Mouse (Mus musculus) urinary bladder, adult 2 months (tissue): Measurements from ENCODE around the gene Tmub1. TPM values are rescaled to one million over a fixed set of nuclear protein-coding genes. Genes with fewer than 3 reads are reported as not detected.
"Not testable (repeated sequence)": the region's sequence is repeated elsewhere in the genome, so short reads cannot be mapped to it uniquely, and the experiment has no call there.

Experiments used
- DNase-seq: peaks from one replicate; pipeline ENCODE4 v3.0.0; 2022; ENCODE audit warnings: low spot score
- polyA plus RNA-seq: library from polyadenylated mRNA; depleted of rRNA; stranded (reverse); fragments of >200 nt; gene quantifications from 2 replicates; pipeline ENCODE4 v1.2.3, GENCODE M21; 2012

Gene Tmub1
- polyA plus RNA-seq, 1 experiment, result 24.5 TPM

GRCm38 (mm10) chr5:24424004-24424781 lies 23.5 kb downstream of the Tmub1 start:
- no peak for DNase-seq

GRCm38 (mm10) chr5:24423129-24424003 lies 24.3 kb downstream of the Tmub1 start, which contains the start of the genes Cdk5 and Slc4a2:
Gene Cdk5, minus strand, starts transcription at chr5:24423530.
Gene Slc4a2, plus strand, starts transcription at chr5:24423837.
- peak; percentile 84 for DNase-seq

GRCm38 (mm10) chr5:24420381-24420780 lies 27.3 kb downstream of the Tmub1 start:
- DNase-seq, result no peak

DNA sequence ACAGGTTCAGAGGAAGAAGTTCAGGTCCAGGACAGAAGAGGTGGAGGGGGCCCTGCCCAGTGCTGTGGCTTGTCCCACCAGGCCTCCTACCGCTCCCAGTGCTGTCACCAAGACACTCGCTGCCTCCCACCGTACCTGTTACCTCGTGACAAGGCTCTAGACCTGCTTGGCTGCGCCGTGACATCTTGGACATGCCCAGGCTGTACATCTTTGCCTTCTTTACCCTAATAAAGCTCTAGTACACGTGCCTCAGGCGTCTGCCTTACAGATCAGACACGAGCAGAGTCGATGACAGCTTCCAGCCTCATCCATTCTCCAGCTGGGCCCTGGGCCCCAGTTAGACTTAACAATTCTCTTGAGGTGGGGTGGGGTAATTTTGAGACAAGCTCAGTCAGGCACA lies 30.1 kb downstream of the Tmub1 start:
- no peak for DNase-seq

GRCm38 (mm10) chr5:24416222-24416736 lies 31.4 kb downstream of the Tmub1 start:
- no peak for DNase-seq

- no peak for DNase-seq
Measured at GRCm38 (mm10) chr5:24413938-24414337, 33.7 kb downstream of the Tmub1 start.

GRCm38 (mm10) chr5:24413042-24413693 lies 34.5 kb downstream of the Tmub1 start, which contains the start of gene Asic3:
Gene Asic3, plus strand, starts transcription at chr5:24413392.
- no peak for DNase-seq

DNA sequence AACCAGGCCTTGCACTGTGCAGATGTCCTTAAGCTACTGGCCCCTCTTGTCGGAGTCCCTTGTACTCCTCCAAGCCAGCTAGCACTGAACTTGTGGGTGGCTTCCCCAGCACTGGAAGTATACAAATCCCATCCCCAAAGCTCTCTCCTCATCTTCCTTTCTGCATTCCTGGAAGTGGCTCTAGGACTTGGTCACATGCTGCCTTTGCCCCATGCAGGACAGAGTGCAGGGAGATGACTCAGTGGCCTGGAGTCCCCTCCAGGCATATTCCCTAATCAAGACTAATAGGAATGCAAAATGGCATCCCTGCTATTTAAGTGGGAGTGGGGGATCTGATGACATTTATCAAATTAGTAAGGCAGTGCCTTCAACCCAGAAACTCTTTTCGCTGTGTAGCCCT lies 35.6 kb downstream of the Tmub1 start:
- no peak for DNase-seq

DNA sequence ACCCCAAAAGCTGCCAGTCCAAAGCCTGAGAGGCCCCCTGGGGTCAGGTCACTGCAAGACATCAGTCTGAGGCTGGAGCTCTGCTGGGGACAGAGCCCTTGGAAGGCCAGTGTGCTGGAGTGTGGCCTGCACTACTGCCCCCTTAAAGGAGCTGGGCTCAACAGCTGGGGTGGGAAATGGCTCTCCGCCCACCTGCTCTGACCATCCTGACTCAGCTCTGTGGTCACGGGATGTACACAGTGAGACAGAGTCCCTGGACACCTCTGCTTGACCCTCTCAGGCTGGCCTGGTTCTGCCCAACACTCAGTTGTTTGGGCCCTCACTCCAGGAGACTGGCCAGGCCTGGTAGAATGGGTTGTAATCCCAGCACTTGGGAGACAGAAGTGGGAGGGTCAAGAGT lies 38.2 kb downstream of the Tmub1 start:
- DNase-seq, result no peak

- no peak for DNase-seq
Measured at GRCm38 (mm10) chr5:24408651-24409050, 39.0 kb downstream of the Tmub1 start.

- no peak for DNase-seq
Measured at GRCm38 (mm10) chr5:24405389-24405876, 42.2 kb downstream of the Tmub1 start.

- no peak for DNase-seq
Measured at GRCm38 (mm10) chr5:24404594-24405360, 42.9 kb downstream of the Tmub1 start.

DNA sequence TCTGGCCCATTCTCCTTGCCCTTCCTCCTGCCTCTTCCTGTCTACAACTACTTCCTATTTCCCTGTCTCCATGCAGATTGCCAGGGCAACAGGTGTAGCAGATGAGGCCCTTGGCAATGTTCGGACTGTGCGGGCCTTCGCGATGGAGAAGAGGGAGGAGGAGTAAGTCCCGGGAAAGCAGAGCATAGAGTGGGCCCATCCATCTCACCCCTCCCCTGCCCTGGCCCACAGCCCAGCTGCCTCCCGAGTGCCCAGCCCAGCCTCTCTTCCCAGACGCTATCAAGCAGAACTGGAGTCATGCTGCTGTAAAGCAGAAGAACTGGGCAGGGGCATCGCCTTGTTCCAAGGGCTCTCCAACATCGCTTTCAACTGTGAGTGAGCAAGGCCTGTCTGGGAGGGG lies 45.7 kb downstream of the Tmub1 start:
- DNase-seq, result no peak

- DNase-seq, result no peak
Measured at GRCm38 (mm10) chr5:24400911-24401605, 46.6 kb downstream of the Tmub1 start.

DNA sequence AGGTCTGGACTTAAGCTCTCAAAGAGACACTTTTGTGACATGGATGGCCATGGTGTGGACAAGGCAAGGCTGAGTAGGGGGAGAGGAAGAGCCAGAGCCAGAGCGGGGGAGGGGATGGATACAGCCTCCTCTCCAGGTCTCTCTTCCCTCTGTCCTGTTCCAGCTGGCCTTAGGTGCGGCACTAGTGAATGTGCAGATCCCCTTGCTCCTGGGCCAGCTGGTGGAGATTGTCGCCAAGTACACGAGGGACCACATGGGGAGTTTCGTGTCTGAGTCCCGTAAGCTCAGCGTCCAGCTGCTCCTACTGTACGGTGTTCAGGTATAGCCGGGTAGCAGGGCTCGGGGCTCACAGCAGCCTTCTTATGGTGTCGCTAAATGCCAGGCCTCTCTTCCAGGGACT lies 47.3 kb downstream of the Tmub1 start:
- no peak for DNase-seq

DNA sequence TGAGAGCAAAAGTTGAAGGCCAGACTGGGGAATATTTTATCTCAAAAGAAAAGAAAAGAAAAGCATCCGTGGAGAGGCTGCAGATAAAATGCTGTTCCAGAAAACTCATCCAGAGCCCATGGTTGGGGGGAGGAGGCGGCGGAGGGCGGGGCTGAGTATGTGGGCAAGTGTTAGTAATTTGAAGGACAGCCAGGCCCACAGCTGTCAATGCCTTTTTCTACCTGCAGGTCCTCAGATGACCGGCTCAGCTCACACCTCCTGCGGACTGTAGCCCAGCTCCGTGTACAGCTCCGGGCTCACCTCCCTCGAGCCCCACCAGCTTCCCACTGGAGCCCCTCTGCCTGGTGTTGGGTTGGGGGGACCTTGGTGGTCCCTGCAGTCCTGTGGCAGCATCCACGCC lies 48.0 kb downstream of the Tmub1 start:
- DNase-seq, result no peak

- DNase-seq, result not testable (repeated sequence)
Measured at GRCm38 (mm10) chr5:24396254-24396653, 51.4 kb downstream of the Tmub1 start.
